Mouse (Mus musculus): ENCODE data around the gene Mreg.

Mreg gene

DNA sequence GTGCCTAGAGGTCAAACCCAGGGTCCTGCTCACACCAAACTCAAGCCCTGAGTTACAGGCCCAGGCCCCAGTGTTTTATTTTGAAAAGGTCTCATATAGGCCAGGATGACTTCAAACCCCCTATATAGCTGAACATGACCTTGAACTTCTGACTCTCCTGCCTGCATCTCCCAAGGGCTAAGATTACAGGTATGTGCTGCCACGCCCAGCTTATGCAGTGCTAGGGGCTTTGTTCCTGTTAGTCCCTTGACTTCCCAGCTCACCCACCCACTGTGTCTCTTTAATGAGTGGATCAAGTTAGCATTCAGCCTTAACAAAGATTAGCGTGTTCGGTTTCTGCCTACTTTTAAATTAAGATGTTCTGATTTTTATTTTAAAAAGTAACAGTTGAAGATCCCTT is 1.8 kb upstream of the Mreg start:
- POLR2A ChIA-PET = interaction anchor here (0.5 to 85.2 kb wide), 30 partner anchors 9 to 591 kb away, joined by 3 to 4494 read pairs (median 7); partner anchors contain the start of genes Mreg (in 1 of the 4) and Xrcc5 (in 1 of the 4)
- CTCF ChIA-PET = no interaction called here

DNA sequence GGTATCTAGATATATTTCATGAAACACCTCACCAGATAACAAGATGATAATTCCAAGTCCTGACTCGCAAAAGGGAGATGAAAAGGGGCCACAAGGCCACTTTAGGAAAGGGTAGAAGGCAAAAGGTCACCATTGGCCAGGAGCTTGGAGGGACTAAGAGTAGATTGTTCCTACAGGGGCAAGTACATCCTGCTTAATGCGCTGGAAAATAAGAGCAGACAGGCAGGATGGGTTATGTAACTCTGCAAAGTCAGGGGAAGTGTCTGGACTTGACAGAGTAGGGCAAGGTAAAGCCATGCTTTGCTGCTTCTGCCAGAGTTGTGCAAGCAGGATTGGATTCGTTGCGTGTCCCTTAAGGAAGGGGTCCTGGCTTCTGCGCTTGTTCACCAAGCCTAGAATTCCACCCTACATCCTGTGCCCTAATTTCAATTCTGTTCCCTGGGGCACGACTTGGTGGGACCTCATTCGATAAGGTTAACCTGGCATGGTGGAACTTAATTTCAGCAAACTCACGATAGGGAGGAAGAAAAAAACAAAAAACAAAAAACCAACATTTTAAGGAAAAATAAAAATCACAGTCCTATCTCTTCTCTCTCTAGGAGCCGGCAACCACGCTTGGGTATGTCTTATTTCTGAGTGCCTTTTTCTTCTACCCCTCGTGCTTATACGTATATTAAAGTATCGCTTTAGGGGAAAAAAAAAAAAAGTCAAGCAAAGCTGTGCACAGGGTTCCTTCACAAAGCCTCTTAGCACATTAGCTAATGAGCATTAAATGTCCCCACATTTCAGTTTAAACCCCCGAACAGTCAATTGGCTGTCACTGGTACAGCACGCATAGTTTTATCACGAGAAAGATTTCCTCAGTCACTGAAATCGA is 1.1 kb downstream of the Mreg start:
- CTCF ChIA-PET = interaction anchor here in 2 of 4 experiments (0.7 to 1.9 kb wide), 6 partner anchors 9 to 73 kb away, joined by 3 to 6 read pairs (median 4); partner anchors contain the start of genes Pecr (in 1 of the 2) and Tmem169 (in 1 of the 2)
- POLR2A ChIA-PET = interaction anchor here (0.7 to 85.2 kb wide), 29 partner anchors 7 to 642 kb away, joined by 3 to 4494 read pairs (median 8); partner anchors contain the start of genes Mreg (in 1 of the 4), Pecr (in 1 of the 4) and Tmem169 (in 1 of the 4)

DNA sequence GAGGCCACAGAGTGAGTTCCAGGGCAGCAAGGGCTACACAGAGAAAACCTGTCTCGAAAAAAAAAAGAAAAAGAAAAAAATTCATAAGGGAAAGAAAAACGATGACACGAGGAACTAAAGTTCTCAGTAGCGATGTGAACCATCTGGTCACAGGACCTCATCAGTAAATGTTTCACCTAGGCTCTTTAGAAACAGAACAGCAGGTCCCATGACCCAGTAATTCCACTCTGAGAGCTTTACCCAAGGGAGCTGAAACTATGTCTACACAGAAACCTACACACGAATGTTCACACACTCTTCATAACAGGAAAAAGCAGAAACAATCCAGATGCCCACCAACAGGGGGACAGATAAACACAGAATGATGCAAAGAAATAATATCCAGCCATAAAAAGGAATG is 4.0 kb downstream of the Mreg start:
- ChIA-PET POLR2A (interaction anchor here in 3 of 4 experiments (0.8 to 85.2 kb wide), 15 partner anchors 4 to 1903 kb away, joined by 3 to 4494 read pairs (median 14); partner anchors contain the start of gene Mreg (in 1 of the 3)), CTCF (interaction anchor here in 1 of 4 experiments (0.7 kb wide), 1 partner anchor 51 kb away, joined by 6 read pairs; no protein-coding TSS in a partner anchor)

DNA sequence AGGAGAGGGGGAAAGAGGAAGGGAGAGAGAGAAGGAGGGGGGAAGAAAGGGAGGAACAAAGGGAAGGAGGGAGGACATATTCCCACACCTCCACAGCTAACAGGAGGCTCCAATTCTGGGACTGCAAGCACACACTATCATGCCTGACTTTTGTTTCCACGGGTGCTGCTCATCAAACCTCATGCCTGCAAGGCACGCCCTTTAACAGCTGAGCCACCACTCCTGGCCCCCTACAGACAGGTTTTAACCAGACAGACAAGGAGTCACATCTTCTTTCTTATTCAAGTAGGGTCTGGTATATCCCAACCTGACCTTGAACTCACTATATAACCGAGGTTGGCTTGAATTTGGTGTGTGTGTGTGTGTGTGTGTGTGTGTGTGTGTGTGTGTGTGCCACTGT is 7.0 kb downstream of the Mreg start:
- CTCF ChIA-PET = interaction anchor here in 2 of 4 experiments (0.7 to 1.4 kb wide), 4 partner anchors 15 to 47 kb away, joined by 3 to 4 read pairs (median 3); no protein-coding TSS in a partner anchor
- POLR2A ChIA-PET = interaction anchor here (0.5 to 85.2 kb wide), 40 partner anchors 1 to 832 kb away, joined by 3 to 4494 read pairs (median 5); partner anchors contain the start of genes Mreg (in 2 of the 4), Pecr (in 2 of the 4) and Tmem169 (in 2 of the 4)

DNA sequence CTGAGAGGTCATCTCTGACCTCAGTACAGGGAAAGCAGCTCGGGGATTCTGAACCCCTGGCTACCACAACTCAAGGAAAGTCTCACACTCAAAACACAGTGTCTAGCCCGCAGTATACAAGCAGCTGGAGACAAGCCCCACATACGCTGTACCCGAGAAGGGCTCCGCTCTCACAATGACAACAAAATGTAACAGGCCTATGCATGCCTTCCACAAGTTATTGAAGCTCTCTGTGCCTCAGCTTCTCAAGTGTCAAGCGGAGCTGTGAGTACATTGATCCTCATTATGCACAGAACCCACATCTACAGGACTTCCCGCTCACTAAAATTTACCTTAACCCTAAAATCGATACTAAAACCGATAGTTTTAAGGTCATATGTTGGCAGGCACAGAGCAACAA is 8.9 kb downstream of the Mreg start:
- ChIA-PET CTCF (interaction anchor here in 1 of 4 experiments (0.6 kb wide), 1 partner anchor 29 kb away, joined by 3 read pairs; no protein-coding TSS in a partner anchor), POLR2A (interaction anchor here (0.5 to 85.2 kb wide), 26 partner anchors 1 to 560 kb away, joined by 3 to 4494 read pairs (median 6); partner anchors contain the start of gene Mreg (in 4 of the 4))

DNA sequence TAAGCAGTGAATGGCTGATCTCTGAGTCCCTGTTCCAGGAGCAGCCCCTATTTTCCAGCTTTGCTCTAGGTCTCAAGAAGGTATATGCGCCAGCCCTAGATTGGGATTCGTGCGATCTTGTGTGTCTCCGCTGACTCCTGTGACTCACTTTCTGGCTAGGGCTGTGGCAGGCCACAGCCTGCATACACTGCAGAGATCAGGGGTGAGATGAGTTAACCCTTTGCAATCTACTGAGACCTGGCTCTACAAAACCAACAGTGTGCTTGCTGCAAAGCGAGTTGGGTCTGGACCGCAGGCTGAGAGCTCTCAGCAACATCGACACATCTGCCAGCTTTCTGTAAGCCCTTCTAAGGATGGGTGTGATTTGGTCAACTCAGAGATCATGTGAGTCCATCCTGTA is 9.4 kb downstream of the Mreg start:
- CTCF ChIA-PET = interaction anchor here in 1 of 4 experiments (0.9 kb wide), 1 partner anchor 37 kb away, joined by 3 read pairs; no protein-coding TSS in a partner anchor
- POLR2A ChIA-PET = interaction anchor here (0.7 to 85.2 kb wide), 24 partner anchors 1 to 559 kb away, joined by 3 to 4494 read pairs (median 6); partner anchors contain the start of genes Mreg (in 4 of the 4), Pecr (in 1 of the 4) and Tmem169 (in 1 of the 4)

DNA sequence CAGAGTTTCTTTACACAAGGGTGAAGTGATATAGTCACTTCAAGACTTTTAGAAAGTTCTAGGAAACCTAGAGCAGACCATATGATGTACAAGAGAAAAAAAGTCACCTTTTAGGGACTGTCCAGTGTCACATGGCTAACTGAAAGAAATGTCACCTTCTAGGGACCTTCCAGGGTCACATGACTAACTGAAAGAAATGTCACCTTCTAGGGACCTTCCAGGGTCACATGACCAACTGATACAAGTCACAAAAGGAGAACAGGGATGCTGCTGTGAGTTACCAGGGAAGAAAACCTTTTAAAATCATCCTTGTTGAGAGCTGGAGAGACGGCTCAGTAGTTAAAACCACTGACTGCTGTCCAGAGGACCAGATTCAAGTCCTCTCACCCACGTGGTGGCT is 10.0 kb downstream of the Mreg start:
- ChIA-PET CTCF (interaction anchor here in 2 of 4 experiments (0.6 to 0.9 kb wide), 2 partner anchors 18 to 36 kb away, joined by 3 to 4 read pairs; no protein-coding TSS in a partner anchor), POLR2A (interaction anchor here in 3 of 4 experiments (0.9 to 85.2 kb wide), 17 partner anchors 2 to 559 kb away, joined by 3 to 4494 read pairs (median 8); partner anchors contain the start of genes Mreg (in 3 of the 3), Pecr (in 1 of the 3) and Tmem169 (in 1 of the 3))

DNA sequence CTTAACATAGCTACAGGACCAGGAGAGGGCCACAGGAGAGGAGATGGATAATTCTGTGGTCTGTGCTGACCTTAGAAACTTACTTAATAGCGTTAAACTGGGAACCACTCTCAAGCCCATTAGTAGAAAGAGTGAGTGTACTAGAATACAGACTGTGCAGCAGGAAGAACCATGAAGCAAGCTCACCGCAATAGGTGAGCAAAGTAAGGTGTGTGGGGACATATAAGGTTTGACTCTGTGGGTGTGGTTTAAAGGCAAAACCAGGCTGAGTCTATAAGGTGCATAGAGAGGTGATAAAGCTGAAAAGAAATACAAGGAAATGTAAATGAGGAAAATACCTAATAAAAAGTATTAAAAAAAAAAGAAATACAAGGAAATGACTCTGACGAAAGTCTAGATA is 11.0 kb downstream of the Mreg start:
- POLR2A ChIA-PET = interaction anchor here in 3 of 4 experiments (0.6 to 85.2 kb wide), 8 partner anchors 3 to 47 kb away, joined by 4 to 4494 read pairs (median 809); partner anchors contain the start of gene Mreg (in 3 of the 3)
- CTCF ChIA-PET = interaction anchor here in 1 of 4 experiments (0.6 kb wide), 1 partner anchor 19 kb away, joined by 4 read pairs; no protein-coding TSS in a partner anchor

DNA sequence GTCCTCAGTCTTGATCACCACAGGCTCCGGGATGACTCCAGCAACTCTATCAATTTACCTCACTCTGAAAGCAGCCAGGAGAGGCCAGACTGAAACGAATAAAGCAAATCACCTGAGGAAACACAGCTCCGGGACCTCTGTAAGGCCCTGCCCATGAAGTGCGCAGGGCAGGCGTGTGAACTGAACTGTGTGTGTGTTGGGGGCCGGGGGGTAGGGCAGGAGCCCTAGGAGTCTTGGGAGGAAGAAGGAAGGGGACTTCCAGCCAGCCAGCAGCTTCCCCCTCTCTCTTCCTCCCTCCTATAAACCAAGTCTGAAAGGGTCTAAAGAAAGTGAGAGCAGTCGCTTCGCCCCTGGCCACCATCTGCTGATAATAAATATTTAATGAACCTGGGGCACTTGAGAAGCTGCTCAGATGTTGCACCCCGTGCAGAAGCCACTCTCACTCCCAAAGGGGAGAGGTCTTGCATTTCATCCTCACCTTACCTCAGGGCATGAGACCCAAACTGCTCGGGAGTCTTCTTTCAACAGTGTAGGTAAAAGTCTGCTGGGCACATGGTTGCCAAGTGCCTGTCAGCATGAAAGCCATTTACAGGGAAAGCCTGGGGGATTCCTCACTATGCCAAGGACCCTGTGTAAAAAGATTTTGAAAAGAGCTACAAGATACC is 13.8 kb downstream of the Mreg start:
- POLR2A ChIA-PET = interaction anchor here (0.5 to 85.2 kb wide), 20 partner anchors 6 to 1092 kb away, joined by 3 to 4494 read pairs (median 4); partner anchors contain the start of gene Mreg (in 3 of the 4)

DNA sequence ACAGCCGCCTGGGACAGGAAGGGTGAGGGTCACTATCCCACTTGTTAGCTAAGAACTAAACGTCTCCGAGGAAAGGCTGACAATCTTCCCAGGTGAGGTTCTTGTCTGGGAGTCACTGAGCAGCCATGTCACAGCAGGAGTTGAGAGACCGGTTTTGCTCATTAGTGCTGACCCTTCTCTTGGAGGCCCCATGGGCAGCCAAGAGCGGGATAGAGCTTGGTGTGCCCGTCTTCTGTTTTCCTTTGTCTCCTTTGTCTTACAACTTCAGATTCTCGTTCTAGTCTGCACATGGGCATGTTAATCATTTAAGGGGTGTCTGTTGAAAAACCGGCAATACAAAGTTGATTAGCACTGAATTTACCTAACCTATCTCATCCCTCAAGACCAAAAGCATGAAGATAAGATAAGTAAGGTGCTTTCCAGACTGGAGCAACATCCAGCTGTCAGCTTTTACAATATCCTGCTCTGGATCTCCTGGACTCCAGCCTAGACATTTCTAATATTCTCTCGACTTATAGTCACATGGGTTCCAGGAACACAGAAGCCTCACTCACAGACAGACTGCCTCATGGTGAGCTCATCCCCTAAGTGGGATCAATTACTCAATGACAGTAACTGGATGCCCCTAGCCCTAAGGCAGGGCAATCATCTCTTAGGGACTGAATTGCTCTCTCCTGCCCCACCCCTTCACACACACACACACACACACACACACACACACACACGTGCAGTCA is 15.3 kb downstream of the Mreg start:
- POLR2A ChIA-PET = interaction anchor here (0.5 to 85.2 kb wide), 16 partner anchors 7 to 129 kb away, joined by 3 to 4494 read pairs (median 6); partner anchors contain the start of genes Mreg (in 3 of the 4), Pecr (in 1 of the 4) and Tmem169 (in 1 of the 4)
- CTCF ChIA-PET = interaction anchor here in 1 of 4 experiments (0.6 to 1.6 kb wide), 3 partner anchors 15 to 110 kb away, joined by 3 to 4 read pairs (median 4); no protein-coding TSS in a partner anchor

More for the DNA sequence above, 13.8 kb downstream of the Mreg start:
- CTCF ChIA-PET = interaction anchor here in 2 of 4 experiments (0.5 to 1.6 kb wide), 4 partner anchors 13 to 1913 kb away, joined by 3 to 4 read pairs (median 4); no protein-coding TSS in a partner anchor

DNA sequence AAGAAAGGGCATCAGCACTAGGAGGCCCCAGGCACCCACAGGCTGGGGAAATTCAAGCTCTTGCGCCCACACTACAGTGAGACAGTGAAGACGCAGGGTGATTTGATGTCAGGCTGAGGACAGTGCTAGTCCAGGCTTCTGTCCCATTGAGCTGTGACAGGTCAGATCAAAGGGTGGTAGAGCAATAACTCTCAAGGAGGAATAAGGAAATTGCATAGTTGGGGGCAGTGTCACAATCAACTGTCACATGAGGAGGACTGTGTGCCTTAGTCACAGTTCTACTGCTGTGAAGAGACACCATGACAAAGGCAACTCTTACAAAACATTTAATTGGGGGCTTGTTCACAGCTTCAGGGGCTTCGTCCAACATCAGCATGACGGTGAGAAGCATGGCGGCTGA is 16.0 kb downstream of the Mreg start:
- ChIA-PET POLR2A (interaction anchor here (0.5 to 85.2 kb wide), 11 partner anchors 8 to 86 kb away, joined by 4 to 4494 read pairs (median 7); partner anchors contain the start of gene Mreg (in 3 of the 4)), CTCF (interaction anchor here in 1 of 4 experiments (0.6 kb wide), 1 partner anchor 110 kb away, joined by 3 read pairs; no protein-coding TSS in a partner anchor)

DNA sequence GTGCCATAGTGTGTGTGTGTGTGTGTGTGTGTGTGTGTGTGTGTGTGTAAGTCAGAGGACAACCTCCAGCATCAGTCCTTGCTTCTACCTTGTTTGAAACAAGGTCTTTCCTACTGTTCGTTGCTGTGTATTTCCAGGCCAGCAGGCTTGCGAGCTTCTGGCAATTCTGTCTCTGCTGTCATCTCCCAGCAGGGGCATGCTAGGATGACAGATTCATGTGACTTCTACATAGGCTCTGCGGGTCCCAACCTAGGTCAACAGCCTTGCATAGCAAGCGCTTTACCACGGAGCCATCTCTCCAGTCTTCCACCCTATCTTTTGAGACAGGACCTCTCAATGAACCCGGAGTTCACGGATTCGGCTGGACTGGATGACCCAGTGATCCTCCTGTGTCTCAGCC is 20.7 kb downstream of the Mreg start:
- ChIA-PET POLR2A (interaction anchor here (0.6 to 85.2 kb wide), 7 partner anchors 15 to 884 kb away, joined by 3 to 4494 read pairs (median 3); partner anchors contain the start of gene Mreg (in 2 of the 4)), CTCF (interaction anchor here in 1 of 4 experiments (0.6 kb wide), 1 partner anchor 24 kb away, joined by 3 read pairs; no protein-coding TSS in a partner anchor)

DNA sequence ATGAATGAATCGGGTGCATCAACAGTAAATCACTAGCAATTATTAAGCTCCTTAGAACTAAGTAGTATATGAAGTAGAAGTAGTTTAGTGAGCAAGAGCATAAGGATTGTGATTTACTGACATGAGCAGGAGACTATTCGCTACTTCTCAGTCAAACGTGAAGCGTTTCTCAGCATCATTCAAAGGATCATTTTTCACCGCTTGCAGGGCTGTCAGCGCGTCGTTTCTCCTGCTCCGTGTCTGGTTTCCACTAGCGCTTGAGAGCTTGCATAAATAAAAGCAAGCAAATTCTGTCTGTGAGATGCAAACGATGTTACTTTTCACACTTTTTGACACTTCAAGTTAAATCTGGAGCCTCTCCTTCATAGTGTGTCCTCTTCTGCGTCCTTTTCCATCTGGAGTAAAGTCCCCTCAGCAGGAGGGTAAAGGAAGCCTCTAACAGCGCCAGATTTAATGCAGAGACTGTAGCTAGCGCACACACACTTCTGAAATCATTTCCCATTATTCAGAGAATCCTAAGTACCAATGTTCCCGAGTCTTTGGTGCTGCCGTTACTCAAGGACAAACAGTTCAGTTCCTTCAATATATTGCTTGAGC is 23.9 kb downstream of the Mreg start:
- ChIA-PET CTCF (interaction anchor here in 1 of 4 experiments (1.3 kb wide), 1 partner anchor 22 kb away, joined by 3 read pairs; no protein-coding TSS in a partner anchor), POLR2A (interaction anchor here in 3 of 4 experiments (0.7 to 85.2 kb wide), 11 partner anchors 9 to 538 kb away, joined by 3 to 4494 read pairs (median 6); partner anchors contain the start of gene Mreg (in 2 of the 3))

DNA sequence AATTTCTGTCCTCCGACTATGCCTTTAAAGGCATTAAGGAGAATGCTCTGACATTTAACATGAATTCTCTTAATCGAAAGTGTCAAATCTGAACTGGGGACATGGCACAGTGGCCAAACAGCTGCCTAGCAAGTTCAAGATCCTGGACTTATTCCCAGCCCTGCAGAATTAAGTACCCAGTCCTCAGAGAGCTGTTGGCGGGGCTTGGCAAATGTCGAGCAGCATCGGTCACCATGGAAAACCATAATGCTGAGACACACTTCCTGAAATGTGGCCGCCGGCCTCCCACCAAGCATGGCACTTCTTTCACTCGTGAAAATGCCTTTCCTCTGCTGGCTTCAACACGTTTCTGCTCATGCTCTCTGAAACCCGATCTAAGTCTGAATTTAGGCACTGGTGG is 24.6 kb downstream of the Mreg start:
- POLR2A ChIA-PET = interaction anchor here in 3 of 4 experiments (0.9 to 85.2 kb wide), 10 partner anchors 8 to 49 kb away, joined by 3 to 4494 read pairs (median 6); partner anchors contain the start of gene Mreg (in 2 of the 3)
- CTCF ChIA-PET = no interaction called here

DNA sequence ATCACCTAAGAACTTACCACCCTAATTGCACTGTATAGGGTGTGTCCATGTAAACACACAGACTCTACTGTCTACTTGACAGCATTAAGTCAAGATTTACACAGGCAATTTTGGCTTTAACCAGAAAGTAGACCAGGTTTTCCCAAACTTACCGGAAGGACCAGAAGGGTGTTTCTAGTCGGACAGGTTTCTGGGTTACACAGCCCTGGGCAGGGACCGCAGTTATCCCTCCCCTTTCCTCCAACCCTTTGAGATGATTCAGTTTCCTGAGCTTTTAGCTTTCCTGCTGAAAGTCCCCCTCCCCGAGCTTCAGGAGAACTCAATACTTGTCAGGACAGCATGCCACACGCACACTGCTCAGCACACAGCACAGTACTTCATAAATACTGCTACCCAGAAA is 26.0 kb downstream of the Mreg start:
- CTCF ChIA-PET = interaction anchor here in 1 of 4 experiments (1.5 kb wide), 1 partner anchor 20 kb away, joined by 3 read pairs; no protein-coding TSS in a partner anchor
- POLR2A ChIA-PET = interaction anchor here (1.5 to 85.2 kb wide), 9 partner anchors 9 to 58 kb away, joined by 3 to 4494 read pairs (median 7); partner anchors contain the start of gene Mreg (in 2 of the 4)

DNA sequence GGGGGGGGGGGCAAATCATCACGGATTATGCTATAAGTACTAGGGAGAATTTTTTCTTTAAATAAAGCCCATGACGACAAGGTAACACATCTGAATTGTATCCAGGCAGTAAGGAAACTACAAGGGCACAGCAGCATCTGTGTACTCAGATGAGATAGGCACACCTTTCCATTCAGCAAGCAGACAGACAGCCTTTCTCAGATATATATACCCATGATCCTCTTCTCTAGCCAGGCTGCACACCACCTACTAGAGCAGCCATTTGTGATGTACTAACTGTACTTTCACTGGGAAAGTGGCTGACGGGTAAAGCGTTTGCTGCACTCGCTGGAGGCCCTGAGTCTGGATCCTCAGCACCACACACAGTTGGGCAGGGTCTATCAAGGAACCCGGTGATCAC is 28.6 kb downstream of the Mreg start:
- ChIA-PET CTCF (interaction anchor here (0.6 to 1.7 kb wide), 8 partner anchors 10 to 508 kb away, joined by 3 to 9 read pairs (median 4); no protein-coding TSS in a partner anchor), POLR2A (interaction anchor here (0.5 to 85.2 kb wide), 32 partner anchors 9 to 622 kb away, joined by 3 to 4494 read pairs (median 8); partner anchors contain the start of gene Mreg (in 3 of the 4))

All from embryonic stem cell, embryonic (primary cell).